ENCODE assay signal across 8 mouse cellular contexts in the genomic region with DNA sequence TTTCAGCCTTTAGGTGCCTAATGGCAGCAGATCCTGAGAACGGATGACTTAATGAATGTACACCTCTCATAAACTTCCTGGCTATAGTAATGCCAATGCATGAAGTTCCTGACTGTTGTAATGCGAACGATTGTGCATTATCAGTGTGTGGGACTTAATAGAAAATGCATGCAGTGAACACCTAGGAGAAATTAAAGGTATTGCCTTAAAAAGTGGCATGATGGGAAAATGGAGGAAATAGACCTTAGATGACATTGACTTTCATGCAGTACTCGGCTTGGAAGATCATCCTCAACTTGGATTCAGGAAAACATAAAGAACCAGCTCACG. TPM values are rescaled to one million over a fixed set of nuclear protein-coding genes. Genes with fewer than 3 reads are reported as not detected.
DNase-seq lines count a peak whose midpoint lies in the region; ATAC-seq and TF ChIP-seq lines count a peak whose summit lies in the region.

No protein-coding gene starts in this region.

- WGBS in heart, embryonic 14.5 days = 84% methylated on average over 5 of the region's 5 CpGs
- WGBS in forebrain, embryonic 15.5 days = 83% methylated on average over 5 of the region's 5 CpGs
- 66% methylated on average over 5 of the region's 5 CpGs for WGBS in liver, embryonic 15.5 days (ENCODE audit: insufficient replicate concordance)

- H3K27me3 ChIP-seq in heart, embryonic 14.5 days (ENCODE audit: control insufficient read depth, insufficient read depth, low read length) = no peaks in the 10 kb centered on the region; the same call in none of the 2 replicates
- H3K27me3 ChIP-seq in forebrain, embryonic 15.5 days = peaks cover 7% of the 10 kb centered on the region; the same call in 1 of the 2 replicates
- no peaks in the 10 kb centered on the region for H3K27me3 ChIP-seq in liver, embryonic 15.5 days

- peak overlapping the region; percentile 73 for H3K9ac ChIP-seq in heart, embryonic 14.5 days (ENCODE audit: low read length)
- H3K9ac ChIP-seq in ES-E14 (ENCODE audit: insufficient read depth, low read depth, low read length, poor library complexity, severe bottlenecking) = peak overlapping the region; percentile 79
- H3K9ac ChIP-seq in forebrain, embryonic 15.5 days (replicated peaks) = peak overlapping the region; percentile 54; the same call in 1 of the 2 replicates
- peak overlapping the region; percentile 82 for H3K9ac ChIP-seq in liver, embryonic 15.5 days

- in situ Hi-C loops in ES-E14 (cut with MboI; ENCODE audit: low sequenced_read_pairs in 2 of 2, unreplicated experiment in 2 of 2) = loop anchor here in 1 of 2 experiments (25.0 kb wide), 1 partner anchor 1075 kb away; no protein-coding TSS in a partner anchor

- H3K4me2 ChIP-seq in heart, embryonic 14.5 days (ENCODE audit: low read length) = peak overlapping the region; percentile 89
- peak overlapping the region; percentile 75 for H3K4me2 ChIP-seq in forebrain, embryonic 15.5 days (replicated peaks)
- peak overlapping the region; percentile 92 for H3K4me2 ChIP-seq in liver, embryonic 15.5 days

- H3K36me3 ChIP-seq in heart, embryonic 14.5 days (ENCODE audit: control insufficient read depth, insufficient read depth, low read length) = no peaks in the 10 kb centered on the region
- no peaks in the 10 kb centered on the region for H3K36me3 ChIP-seq in ES-E14 (ENCODE audit: control insufficient read depth, insufficient read depth, low read length, poor library complexity, severe bottlenecking)
- H3K36me3 ChIP-seq in forebrain, embryonic 15.5 days = no peaks in the 10 kb centered on the region
- H3K36me3 ChIP-seq in liver, embryonic 15.5 days (replicated peaks) = no peaks in the 10 kb centered on the region

- peak overlapping the region; percentile 63 to 71 for H3K4me3 ChIP-seq in heart, embryonic 14.5 days (ENCODE audit: control insufficient read depth in 1 of 2, insufficient read depth in 1 of 2, low read depth in 1 of 2, low read length in 2 of 2)
- H3K4me3 ChIP-seq in ES-E14 (ENCODE audit: insufficient read depth in 1 of 2, low read depth in 1 of 2, low read length in 2 of 2, poor library complexity in 1 of 2, severe bottlenecking in 1 of 2) = peak overlapping the region; percentile 68 to 78
- peak overlapping the region; percentile 56 for H3K4me3 ChIP-seq in forebrain, embryonic 15.5 days
- H3K4me3 ChIP-seq in liver, embryonic 15.5 days (replicated peaks) = peak overlapping the region; percentile 88

- no peaks in the 10 kb centered on the region for H3K9me3 ChIP-seq in heart, embryonic 14.5 days (ENCODE audit: control insufficient read depth, low read length)
- H3K9me3 ChIP-seq in ES-E14 (ENCODE audit: control insufficient read depth, insufficient read depth, low read depth, low read length) = no peaks in the 10 kb centered on the region
- H3K9me3 ChIP-seq in forebrain, embryonic 15.5 days = no peaks in the 10 kb centered on the region
- H3K9me3 ChIP-seq in liver, embryonic 15.5 days (replicated peaks) = no peaks in the 10 kb centered on the region

- intact Hi-C loops in heart, postnatal 14 days (cut with DNase I) = no loop called here

- no peak for ATAC-seq in heart, embryonic 14.5 days (ENCODE audit: insufficient number of reproducible peaks, insufficient read depth, low FRiP score, low read depth)
- ATAC-seq in forebrain, embryonic 15.5 days (replicated peaks) = no peak
- ATAC-seq in liver, embryonic 15.5 days (ENCODE audit: insufficient read depth) = no peak

- H3K4me1 ChIP-seq in heart, embryonic 14.5 days (ENCODE audit: control insufficient read depth in 2 of 2, insufficient read depth in 2 of 2, low read length in 2 of 2) = no peaks in the 10 kb centered on the region
- no peaks in the 10 kb centered on the region for H3K4me1 ChIP-seq in ES-E14 (ENCODE audit: control insufficient read depth in 2 of 2, insufficient read depth in 2 of 2, low read length in 2 of 2, poor library complexity in 1 of 2)
- peaks cover 6% of the 10 kb centered on the region; the same call in 1 of the 2 replicates for H3K4me1 ChIP-seq in forebrain, embryonic 15.5 days
- peaks cover 14% of the 10 kb centered on the region for H3K4me1 ChIP-seq in liver, embryonic 15.5 days (replicated peaks)

- no peak for DNase-seq in heart, postnatal 14 days
- peak; percentile 4 for DNase-seq in ES-E14 (ENCODE audit: low read depth, low spot score)
- no peak for DNase-seq in urinary bladder, postnatal 14 days (ENCODE audit: low spot score)
- DNase-seq in thymus, postnatal 4 days = no peak
- no peak for DNase-seq in urinary bladder, postnatal 25 days (ENCODE audit: low spot score)

- H3K27ac ChIP-seq in heart, embryonic 14.5 days (replicated peaks in 1 of 2; ENCODE audit: control insufficient read depth in 1 of 2, insufficient read depth in 1 of 2, low read depth in 2 of 2, low read length in 2 of 2) = peak overlapping the region in 1 of 2 experiments; percentile 61; a peak in 1 of 4 replicates
- H3K27ac ChIP-seq in ES-E14 (ENCODE audit: insufficient read depth, low read depth, low read length, poor library complexity, severe bottlenecking) = no peak overlapping the region
- no peak overlapping the region for H3K27ac ChIP-seq in forebrain, embryonic 15.5 days (replicated peaks)
- H3K27ac ChIP-seq in liver, embryonic 15.5 days (replicated peaks) = peak overlapping the region; percentile 82; the same call in 1 of the 2 replicates

TF ChIP-seq in ES-E14, 5 proteins besides CTCF, POLR2A, EP300 and RAD21:
- no peak for TF ChIP-seq ZC3H11A (IDR thresholded peaks at IDR 0.05; ENCODE audit: borderline replicate concordance, low read depth, low read length)
- no peak for TF ChIP-seq CHD2 (IDR thresholded peaks at IDR 0.05; ENCODE audit: low read depth, low read length)
- no peak for TF ChIP-seq ZNF384 (IDR thresholded peaks at IDR 0.05; ENCODE audit: low read depth, low read length)
- no peak for TF ChIP-seq HCFC1 (IDR thresholded peaks at IDR 0.05; ENCODE audit: borderline replicate concordance, insufficient read depth, low read length)
- no peak for TF ChIP-seq MAFK (IDR thresholded peaks at IDR 0.05; ENCODE audit: insufficient read depth, low read depth, low read length)
TF ChIP-seq in ES-E14: peak in this region for 0.

RNA-seq across cellular contexts. Expression of gene Zpbp, which starts 0.3 kb away (rescaled TPM):
- 0.70 and 0.86 TPM in 2 replicates for polyA plus RNA-seq in heart, embryonic 14.5 days (2014; fragmentation: Nextera tagmentation; extraction: Ambion mirVana)
- under 1 TPM; 0.50 to 0.54 TPM for total RNA-seq in heart, postnatal 14 days (2021)
- 0.22 and 0.37 TPM in 2 replicates for total RNA-seq in ES-E14 (2012; rRNA removed)
- polyA plus RNA-seq in forebrain, embryonic 15.5 days (2015; fragmentation: Nextera tagmentation; extraction: Ambion mirVana) = 0.49 and 0.51 TPM in 2 replicates
- 0.15 and 0.21 TPM in 2 replicates for polyA plus RNA-seq in liver, embryonic 15.5 days (2015; fragmentation: Nextera tagmentation; extraction: Ambion mirVana)

RNA-seq across cellular contexts. Expression of gene Spata48, which starts 0.6 kb away (rescaled TPM):
- 1.4 and 2.2 TPM in 2 replicates for polyA plus RNA-seq in heart, embryonic 14.5 days (2014; fragmentation: Nextera tagmentation; extraction: Ambion mirVana)
- total RNA-seq in heart, postnatal 14 days (2021) = 1 to 10 TPM; 1.6 to 1.8 TPM
- total RNA-seq in ES-E14 (2012; rRNA removed) = 0.21 and 0.31 TPM in 2 replicates
- polyA plus RNA-seq in forebrain, embryonic 15.5 days (2015; fragmentation: Nextera tagmentation; extraction: Ambion mirVana) = 0.43 and 1.2 TPM in 2 replicates
- polyA plus RNA-seq in liver, embryonic 15.5 days (2015; fragmentation: Nextera tagmentation; extraction: Ambion mirVana) = 0.33 and 0.62 TPM in 2 replicates
